In the genomic region with DNA sequence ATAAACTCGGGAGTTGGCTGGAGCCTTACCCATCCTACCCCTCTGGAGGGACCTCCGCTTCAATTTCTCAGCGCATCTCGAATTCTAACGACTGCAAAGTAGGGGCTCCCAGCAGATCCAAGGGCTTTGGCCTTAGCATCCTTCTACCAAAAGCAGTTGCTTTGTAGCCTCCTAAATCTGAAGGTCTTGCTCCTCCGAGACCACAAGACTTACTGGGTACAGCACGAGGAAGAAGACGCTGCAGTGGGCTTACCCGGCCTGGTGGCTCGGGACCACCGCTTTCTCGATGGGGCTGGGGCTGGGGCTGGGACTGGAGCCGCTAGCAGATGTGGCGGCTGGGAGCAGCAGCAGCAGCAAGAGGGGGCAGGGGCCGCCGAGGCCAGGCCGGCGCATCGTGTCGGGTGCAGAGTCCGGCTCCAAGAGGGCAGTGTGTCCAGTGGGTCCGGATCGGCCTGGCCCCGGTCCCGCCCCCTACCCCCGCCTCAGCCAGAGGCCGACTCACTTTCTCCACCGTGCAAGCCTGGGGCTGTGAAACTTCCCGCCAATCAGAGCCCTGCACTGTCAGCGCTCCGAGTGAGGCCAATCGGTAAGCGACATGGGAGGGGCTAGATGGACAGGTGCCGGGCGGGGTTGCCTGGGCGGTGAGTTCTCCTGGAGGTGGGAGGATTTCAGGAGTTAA, we compare ENCODE assay signal across 9 mouse cellular contexts. TPM values are rescaled to one million over a fixed set of nuclear protein-coding genes. Genes with fewer than 3 reads are reported as not detected.
A peak's percentile ranks its signal among the peaks of the same experiment; 100 is the strongest.
DNase-seq lines count a peak whose midpoint lies in the region; ATAC-seq and TF ChIP-seq lines count a peak whose summit lies in the region.
"Had no signal": no experiment of that assay in that cellular context is flagged by ENCODE, and none has a peak within 500 bp of the region (broad histone marks: within the 10 kb centered on the region; RNA-seq: fewer than 3 reads in every experiment).

A gene (minus strand): TSS at position 518 of the 679 bp plus-strand sequence.

- no peak for TF ChIP-seq CTCF in CH12.LX (conservative IDR thresholded peaks at IDR 0.05 in 1 of 2, IDR thresholded peaks at IDR 0.05 in 1 of 2; ENCODE audit: low read depth in 2 of 2, low read length in 2 of 2)

- peak; percentile 72 for DNase-seq in CH12.LX (ENCODE audit: extremely low read depth)
- DNase-seq in Muller cell, postnatal 12 days (ENCODE audit: inconsistent ontology term): peak; percentile 58
- peak; percentile 51 for DNase-seq in heart, postnatal 4 days
- DNase-seq in layer of hippocampus, postnatal 25 days (ENCODE audit: extremely low spot score in 1 of 2, low spot score in 1 of 2): no peak
- DNase-seq in mesoderm, embryonic 11.5 days (ENCODE audit: low read depth, low spot score): peak; percentile 80
- DNase-seq in cerebellum, adult 18-20 months: no peak
- no peak for DNase-seq in right cerebral cortex, adult 2 months (ENCODE audit: low spot score in 2 of 2)

- peaks cover 0 to 12% of the 10 kb centered on the region in 2 experiments for H3K36me3 ChIP-seq in CH12.LX (replicated peaks in 1 of 2; ENCODE audit: control insufficient read depth in 1 of 2, insufficient read depth in 1 of 2, low read length in 1 of 2)
- H3K36me3 ChIP-seq in forebrain, embryonic 13.5 days (ENCODE audit: poor library complexity, severe bottlenecking): peaks cover 13% of the 10 kb centered on the region

- WGBS in forebrain, embryonic 13.5 days: under 1% methylated on average over 36 of the region's 36 CpGs

- no peaks in the 10 kb centered on the region for H3K9me3 ChIP-seq in CH12.LX (replicated peaks; ENCODE audit: low read length)
- H3K9me3 ChIP-seq in forebrain, embryonic 13.5 days (replicated peaks): no peaks in the 10 kb centered on the region

- no peaks in the 10 kb centered on the region for H3K79me2 ChIP-seq in CH12.LX (replicated peaks; ENCODE audit: control insufficient read depth, extremely low read depth, insufficient read depth, poor library complexity, severe bottlenecking)

- peaks cover 47% of the 10 kb centered on the region for H3K27me3 ChIP-seq in CH12.LX (replicated peaks)
- peaks cover 49% of the 10 kb centered on the region for H3K27me3 ChIP-seq in forebrain, embryonic 13.5 days

- TF ChIP-seq EP300 in CH12.LX (IDR thresholded peaks at IDR 0.05; ENCODE audit: low read length): no peak

- peak within 1 kb of the TSS in 2 of 3 experiments; percentile 14 to 25 for H3K4me3 ChIP-seq in CH12.LX (replicated peaks in 1 of 3; ENCODE audit: low read depth in 2 of 3, low read length in 2 of 3, poor library complexity in 1 of 3)
- peak within 1 kb of the TSS; percentile 42 for H3K4me3 ChIP-seq in forebrain, embryonic 13.5 days

- in situ Hi-C loops in CH12.LX (cut with MboI; ENCODE audit: low pct_ligation_motif_present, low pct_unique_long_range_greater_than_20kb, low sequenced_read_pairs): loop anchor here (5.0 to 10.0 kb wide), 2 partner anchors 50 to 187 kb away; a partner anchor contains a TSS

- TF ChIP-seq RAD21 in CH12.LX (IDR thresholded peaks at IDR 0.05; ENCODE audit: low read depth, low read length): no peak

- ATAC-seq in forebrain, embryonic 13.5 days: peak; percentile 26; the same call in 1 of the 2 replicates

- H3K4me2 ChIP-seq in CH12.LX (ENCODE audit: insufficient read depth, low read depth, poor library complexity, severe bottlenecking): peak within 1 kb of the TSS; percentile 74
- peak within 1 kb of the TSS; percentile 69 for H3K4me2 ChIP-seq in forebrain, embryonic 13.5 days

- TF ChIP-seq POLR2A in CH12.LX (IDR thresholded peaks at IDR 0.05; ENCODE audit: low read depth, low read length): no peak; the same call in 1 of the 2 replicates

- no peak within 1 kb of the TSS for H3K9ac ChIP-seq in CH12.LX (ENCODE audit: insufficient read depth, low read depth)
- H3K9ac ChIP-seq in forebrain, embryonic 13.5 days: peak within 1 kb of the TSS; percentile 66

- no peak within 1 kb of the TSS for H3K27ac ChIP-seq in CH12.LX (ENCODE audit: insufficient read depth, low read depth)
- no peak within 1 kb of the TSS for H3K27ac ChIP-seq in forebrain, embryonic 13.5 days

- dilution Hi-C loops in CH12.LX (cut with MboI; ENCODE audit: extremely low pct_ligation_motif_present, extremely low pct_unique_long_range_greater_than_20kb, low sequenced_read_pairs): no loop called here

- H3K4me1 ChIP-seq in CH12.LX (ENCODE audit: control insufficient read depth in 1 of 2, insufficient read depth in 2 of 2): peaks cover 2 to 26% of the 10 kb centered on the region in 2 experiments
- peaks cover 55% of the 10 kb centered on the region for H3K4me1 ChIP-seq in forebrain, embryonic 13.5 days

TF ChIP-seq in CH12.LX, 34 proteins besides CTCF, POLR2A, EP300 and RAD21:
- no peak for TF ChIP-seq SMC3 (IDR thresholded peaks at IDR 0.05; ENCODE audit: low read depth, low read length)
TF ChIP-seq in CH12.LX: peak in this region for 0.

RNA-seq across cellular contexts. Expression of the gene that starts here (rescaled TPM):
- total RNA-seq in CH12.LX (2012; rRNA removed): 1.8 and 2.6 TPM in 2 replicates
- total RNA-seq in CH12.LX (2014; rRNA removed): 0.16 and 0.43 TPM in 2 replicates
- 1.2 and 1.5 TPM in 2 replicates for polyA plus RNA-seq in CH12.LX (2012; ENCODE audit: insufficient read length, low read depth)
- polyA plus RNA-seq in forebrain, embryonic 13.5 days (2015; fragmentation: Nextera tagmentation; extraction: Ambion mirVana): 10.5 and 13.4 TPM in 2 replicates
- 100 to 1,000 TPM; 238 to 255 TPM for total RNA-seq in heart, postnatal 4 days (2021)
- 10 to 100 TPM; 47.2 to 61.7 TPM for total RNA-seq in layer of hippocampus, postnatal 25 days (2021)
- total RNA-seq: hematopoietic stem cell, adult 5-6 weeks had no signal

Comparison
In these comparisons a context has a peak if more than half of its experiments do, and no peak if none do; other contexts are left out.
1. RNA of the gene that starts here (total RNA-seq): 238 to 255 TPM in heart, postnatal 4 days and 47.2 to 61.7 TPM in layer of hippocampus, postnatal 25 days; 0.16 to 2.6 TPM in CH12.LX; every median in the first group is over 10 times any median in the second.
2. DNase-seq: peak in CH12.LX (single experiment), Muller cell, postnatal 12 days (single experiment), heart, postnatal 4 days (single experiment) and mesoderm, embryonic 11.5 days (single experiment); none in layer of hippocampus, postnatal 25 days (0 of 2), cerebellum, adult 18-20 months (0 of 2) and right cerebral cortex, adult 2 months (0 of 2).